Mouse (Mus musculus) lung, postnatal 25 days (tissue): ENCODE results near the gene Pcgf2.
"Not testable (repeated sequence)": the region's sequence is repeated elsewhere in the genome, so short reads cannot be mapped to it uniquely, and the experiment has no call there.

Experiments used
- DNase-seq: peaks from one replicate; pipeline ENCODE4 v3.0.0; 2022; ENCODE audit warnings: low spot score

Pcgf2 gene

DNA sequence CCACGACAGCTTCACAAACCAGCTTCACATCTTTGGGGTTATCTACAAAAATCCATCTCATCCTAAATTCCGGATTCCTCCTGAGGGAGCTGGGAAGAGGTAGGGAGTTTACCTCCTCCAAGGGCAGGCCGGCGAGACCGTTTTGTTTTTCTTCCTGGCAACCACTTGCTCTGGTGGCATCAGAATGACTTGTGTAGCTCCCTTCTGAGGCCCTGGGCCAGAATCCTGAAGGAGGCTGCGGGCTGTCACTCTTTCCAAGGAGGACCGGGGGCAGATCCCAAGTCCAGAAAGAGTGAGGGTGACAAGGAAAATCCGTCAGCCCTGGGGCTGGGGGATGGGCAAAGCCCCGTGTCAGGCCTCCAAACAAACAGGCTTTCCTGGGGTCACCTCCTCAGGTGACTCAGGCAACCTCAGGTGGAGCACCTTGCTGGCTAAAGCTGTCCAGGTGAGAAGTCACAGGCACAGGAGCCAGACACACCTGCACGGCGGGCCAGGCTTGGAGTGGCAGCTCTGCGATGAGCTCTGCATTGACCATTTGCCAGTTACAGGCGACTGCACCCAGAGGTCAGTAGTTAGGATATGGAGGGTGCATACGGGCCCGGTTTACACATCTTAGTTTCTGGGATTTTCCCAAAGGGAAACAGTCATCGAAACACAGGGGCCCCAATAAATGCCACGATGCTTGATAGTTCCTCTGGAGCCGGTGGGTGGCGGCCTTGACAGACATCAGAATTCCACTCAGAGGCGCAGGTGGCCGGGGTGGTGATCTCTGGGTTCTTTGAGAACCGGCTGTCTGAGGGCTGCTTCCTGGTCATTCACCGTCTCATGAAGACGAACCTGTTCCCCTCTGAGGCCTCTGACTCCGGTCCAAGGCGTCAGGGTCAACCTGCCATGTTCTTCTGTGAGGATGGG, 17.3 kb upstream of the Pcgf2 start:
- DNase-seq, result no peak

DNA sequence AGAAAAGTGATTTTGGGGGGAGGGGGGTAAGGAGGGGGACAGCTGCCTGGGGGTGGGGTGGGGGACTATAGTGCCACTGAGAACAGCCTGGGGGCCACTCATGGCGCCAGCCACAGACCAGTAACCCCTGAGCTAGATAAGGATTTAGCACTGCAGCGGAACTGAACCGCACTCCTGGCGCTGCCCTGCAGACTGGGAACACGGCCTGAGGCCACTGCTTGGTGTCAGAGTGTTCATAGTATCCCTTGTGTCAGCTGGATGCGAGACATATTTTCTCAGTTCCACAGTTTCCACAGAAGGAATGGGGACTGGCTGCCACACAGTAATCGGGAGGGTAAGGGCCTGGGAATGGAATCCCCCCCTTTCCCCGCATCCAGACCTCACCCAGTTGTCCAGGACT, 15.7 kb upstream of the Pcgf2 start:
- no peak for DNase-seq

DNA sequence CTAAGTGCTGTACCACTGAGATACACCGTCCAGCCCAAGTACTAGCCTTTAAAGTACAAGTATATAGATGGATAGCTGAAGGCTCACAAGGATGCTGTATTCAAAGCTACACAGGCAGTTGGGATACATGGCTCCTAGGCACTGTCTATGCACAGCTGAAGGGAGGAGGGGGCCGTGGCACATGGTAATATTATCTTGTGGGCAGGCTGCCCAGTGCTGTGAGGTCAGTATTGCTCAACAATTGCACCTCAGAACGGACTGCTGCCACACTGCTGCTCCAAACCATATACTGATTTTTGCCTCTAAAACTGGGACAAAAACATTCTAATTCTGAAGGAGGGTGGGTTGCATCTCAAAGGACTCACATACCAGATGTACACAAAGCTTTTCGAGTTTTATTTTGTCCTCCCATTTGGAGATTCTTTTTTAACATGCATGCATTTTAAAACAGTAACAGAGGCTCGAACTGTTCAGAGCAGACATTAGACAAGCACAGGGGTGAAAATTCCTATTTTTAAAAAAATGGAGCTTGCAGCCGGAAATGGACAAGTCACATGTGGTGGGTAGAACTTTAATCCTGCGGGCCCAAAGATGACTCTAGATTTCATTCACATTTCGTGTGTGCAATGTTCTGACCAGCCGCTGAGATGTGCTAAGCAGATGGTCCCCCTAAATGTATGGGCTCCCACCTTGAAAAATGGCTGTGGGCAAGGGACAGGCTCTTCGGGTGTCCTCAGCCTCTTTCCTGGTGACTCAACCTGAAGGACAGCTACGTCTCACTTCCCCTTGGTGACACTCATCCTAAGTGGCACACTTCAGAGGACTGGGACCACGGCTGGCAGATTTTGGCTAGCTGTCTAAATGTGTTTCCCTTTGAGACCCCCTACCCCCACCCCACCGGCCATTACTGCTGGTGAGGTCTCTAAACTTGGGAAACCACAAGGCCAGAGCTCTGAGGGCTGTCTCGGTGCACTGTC, 14.8 kb upstream of the Pcgf2 start:
- DNase-seq, result no peak

DNA sequence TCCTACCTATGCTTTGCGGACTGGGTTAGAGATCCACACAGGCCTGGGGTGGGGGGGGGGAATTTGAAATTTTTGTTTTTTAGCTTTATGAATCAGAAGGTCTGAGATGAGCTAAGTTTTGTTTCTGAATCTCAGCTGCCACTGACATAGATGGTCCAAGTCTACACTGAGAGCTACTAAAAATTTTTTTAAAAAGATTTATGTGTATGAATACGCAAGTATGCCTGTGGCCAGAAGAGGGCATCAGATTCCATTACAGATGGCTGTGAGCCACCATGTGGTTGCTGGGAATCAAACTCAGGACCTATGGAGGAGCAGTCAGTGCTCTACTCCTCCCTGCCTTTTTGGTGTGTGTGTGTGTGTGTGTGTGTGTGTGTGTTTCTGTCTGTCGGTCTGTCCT, 14.1 kb upstream of the Pcgf2 start:
- no peak for DNase-seq

DNA sequence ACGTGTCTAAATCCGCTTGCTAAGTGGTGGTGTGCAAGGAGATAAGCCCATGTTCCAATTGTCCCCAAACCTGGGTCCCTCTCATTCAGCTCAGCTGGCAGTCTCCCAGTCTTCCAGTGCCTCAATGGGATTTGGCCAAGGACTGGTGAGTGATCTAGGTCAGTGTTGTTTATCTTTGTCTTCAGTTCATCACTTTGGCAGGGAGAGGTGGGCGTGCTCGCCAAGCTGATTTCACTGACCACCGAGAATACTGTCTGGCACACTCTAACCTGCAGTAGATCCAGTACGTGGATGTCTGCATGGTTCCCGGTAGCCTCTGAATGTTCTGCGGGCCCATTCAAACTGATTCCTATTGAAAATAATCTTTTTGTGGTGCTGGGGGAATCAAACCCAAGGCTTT, 13.6 kb upstream of the Pcgf2 start:
- DNase-seq, result no peak

DNA sequence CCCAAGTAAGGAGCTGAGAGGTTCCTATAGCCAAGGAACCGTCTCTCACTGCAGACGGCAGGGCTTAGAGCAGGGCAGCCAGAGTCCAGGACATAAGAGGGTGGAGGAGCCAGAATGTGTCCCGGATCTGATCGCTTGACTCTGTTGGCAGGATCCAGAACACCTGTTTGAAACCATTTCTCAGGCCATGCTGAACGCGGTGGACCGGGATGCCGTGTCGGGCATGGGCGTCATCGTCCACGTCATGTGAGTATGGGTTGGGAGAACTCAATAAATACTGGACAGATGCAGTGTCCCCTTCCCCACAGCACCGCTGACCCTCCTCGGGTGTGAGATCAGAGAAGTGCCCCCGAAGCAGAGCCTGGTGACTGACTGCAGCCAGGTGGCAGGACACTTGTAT, 12.0 kb upstream of the Pcgf2 start:
- DNase-seq, result no peak

DNA sequence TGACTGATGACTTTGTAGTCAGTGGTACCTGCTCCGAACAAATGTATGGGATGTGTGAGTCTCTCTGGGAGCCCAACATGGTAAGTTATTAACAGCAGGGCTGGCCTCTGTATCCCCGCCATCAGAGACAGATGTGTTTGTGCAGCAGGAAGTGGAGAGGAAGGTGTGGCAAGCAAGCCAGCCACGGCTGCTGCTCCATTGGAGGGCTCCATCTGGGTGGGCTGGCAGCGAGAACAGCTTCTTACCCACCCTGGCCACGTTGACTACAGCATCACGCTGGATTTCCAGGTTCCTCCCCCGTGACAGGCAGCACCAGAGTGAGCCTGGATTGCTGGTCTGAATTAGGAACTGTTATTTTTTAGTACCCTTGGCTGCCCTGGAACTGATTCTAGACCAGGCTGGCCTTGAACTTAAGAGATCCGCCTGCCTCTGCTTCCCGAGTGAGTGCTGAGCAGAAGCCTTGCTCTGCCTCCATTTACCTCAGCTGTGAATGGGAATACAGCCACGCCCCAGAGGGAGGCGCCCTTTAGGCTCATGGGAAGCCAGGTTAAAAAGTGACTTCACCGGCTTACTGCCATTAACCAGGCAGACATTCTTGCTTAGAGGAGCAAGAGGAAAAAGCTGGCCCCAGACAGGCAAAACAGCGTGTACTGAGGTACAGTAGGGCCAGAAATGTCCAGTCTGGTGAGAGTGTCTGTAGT, 11.1 kb upstream of the Pcgf2 start:
- no peak for DNase-seq

DNA sequence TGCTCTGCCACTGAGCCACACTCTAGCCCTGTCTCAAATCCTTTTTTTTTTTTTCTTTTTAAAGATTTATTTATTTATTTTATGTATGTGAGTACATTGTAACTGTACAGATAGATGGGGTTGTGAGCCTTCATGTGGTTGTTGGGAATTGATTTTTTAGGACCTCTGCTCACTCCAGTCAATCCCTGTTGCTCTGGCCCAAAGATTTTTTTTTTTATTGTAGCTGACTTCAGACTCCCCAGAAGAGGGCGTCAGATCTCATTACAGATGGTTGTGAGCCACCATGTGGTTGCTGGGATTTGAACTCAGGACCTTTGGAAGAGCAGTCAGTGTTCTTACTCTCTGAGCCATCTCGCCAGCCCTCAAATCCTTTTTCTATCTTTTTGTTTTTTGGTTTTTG, 9.8 kb upstream of the Pcgf2 start:
- not testable (repeated sequence) for DNase-seq

DNA sequence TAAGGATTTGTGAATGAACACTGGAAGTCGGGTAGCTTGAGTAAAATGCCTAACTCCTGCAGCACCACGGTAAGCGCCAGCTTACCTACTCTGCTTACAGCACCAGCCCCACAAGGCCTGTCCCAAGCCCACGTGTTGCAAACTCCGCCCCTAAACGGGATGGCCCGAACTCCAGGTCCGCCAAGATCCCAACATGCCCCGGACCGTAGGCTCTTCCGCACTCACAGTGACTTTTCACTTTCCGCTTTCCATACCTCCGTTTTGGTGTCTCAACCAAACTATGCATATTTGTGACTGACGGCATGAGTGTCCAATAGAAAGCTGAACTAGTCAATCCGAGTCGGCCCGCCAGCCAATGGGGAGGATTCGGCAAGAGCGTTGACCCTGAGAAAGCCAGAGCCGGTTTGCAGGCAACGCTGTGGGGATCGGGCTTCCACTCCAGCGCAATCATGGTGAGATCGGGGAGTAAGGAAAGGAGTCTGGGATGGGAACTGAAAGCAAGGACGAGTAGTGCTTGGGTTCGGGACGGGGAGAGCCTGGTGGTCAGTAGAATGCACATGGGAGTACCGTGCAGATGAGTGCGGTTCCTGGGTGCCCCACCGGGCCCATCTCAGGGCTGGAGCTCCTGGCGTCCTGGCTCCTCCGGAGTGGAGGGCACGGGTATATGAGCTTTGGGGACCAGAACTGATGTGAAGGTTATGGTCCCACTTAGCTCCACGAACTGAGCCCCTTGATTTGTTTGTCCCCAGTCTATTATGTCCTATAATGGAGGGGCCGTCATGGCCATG, 2.9 kb upstream of the Pcgf2 start, which contains the start of gene Psmb3:
TSS of gene Psmb3 (plus strand) at position 361 of the 788 bp plus-strand sequence.
- DNase-seq, result peak; percentile 100

DNA sequence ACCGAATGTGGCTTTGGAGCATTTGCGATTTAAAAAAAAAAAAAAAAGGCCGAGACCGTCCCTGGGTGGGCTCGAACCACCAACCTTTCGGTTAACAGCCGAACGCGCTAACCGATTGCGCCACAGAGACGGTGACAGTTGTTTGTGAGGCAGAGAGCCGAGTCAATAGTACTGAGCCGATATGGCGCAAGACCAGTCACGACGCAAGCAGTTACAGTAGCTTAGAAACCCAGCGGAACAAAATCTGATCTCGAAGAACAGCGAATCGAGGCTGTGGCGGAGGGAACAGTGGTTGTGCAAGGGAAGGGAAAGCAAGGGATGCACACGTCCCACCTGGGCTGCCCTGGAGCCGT, 2.1 kb upstream of the Pcgf2 start:
- peak; percentile 92 for DNase-seq

DNA sequence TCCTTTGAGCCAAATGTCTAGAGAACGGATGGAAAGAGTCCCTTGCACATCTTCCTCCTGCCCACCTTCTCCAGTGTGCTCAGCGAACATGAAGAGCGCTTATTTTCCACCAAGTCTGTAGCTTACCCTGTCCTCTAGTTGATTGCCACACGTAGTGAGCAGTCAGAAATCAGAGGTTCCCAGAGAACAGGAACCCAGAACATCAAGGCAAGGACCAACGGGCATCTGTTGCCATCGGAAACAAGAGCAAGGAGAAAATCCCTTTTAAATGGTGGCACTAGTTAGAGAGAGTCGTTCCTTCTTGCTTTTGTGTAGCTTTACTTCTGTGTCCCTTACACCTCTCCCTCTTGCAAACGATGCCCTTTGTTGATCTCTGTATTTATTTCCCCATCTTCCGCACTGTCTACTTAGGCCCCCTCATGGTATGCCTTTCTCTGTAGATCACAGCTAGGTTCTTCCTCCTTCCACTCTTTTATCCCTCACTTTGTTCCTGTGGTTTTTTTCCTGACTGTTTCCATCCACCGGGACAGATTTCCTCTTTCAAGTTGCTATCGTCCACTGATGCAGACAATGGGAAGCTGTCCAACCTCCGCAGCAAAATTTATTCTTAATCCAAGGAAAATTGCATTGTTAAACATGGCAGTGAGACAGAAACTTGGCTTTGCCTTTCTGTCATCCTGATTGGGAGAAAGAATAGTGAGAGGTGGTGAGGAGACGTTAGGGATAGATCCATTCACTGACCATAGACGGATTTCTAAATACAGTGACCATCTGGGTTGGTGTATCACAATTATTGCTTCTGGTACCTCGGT, 1.5 kb upstream of the Pcgf2 start:
- no peak for DNase-seq

DNA sequence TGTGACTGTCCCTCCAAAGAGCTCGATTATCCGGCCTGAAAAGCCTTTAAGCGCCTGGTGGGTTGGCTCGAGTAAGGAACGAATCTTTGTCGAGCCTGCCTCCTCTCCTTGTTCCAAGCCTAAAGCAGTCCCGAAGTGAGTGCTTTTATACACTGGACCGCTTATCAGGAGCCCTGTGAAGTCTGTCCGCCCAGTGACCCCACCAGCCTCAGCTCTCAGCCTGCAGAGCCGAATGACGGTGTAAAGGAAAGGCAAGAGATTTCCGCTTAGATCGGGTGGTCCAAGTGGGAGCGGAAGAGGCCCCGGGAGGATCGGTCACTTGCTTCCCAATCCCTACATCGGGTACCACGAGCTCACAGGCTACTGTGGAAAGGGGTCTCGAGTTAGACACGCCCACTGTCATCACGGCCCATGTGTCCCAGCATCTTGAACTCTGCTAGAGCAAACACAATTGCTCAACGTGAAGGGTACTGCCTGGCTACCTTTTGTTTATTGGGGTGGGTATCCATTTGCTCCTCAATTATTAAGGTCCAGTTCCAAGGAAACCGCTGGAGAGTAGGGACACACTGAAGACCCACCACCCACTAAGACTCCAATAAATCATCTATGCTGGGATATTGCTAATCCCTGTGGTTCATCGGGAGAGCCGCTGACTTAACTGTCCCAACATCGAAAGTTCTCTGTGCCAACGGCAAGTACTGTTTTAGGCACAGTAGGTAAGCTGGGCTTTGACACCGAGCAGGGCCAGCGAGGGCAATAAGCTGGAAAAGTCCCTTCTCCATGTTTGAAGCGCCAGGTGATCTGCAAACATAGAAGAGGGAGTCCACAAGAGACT, 666 bp upstream of the Pcgf2 start:
- no peak for DNase-seq

DNA sequence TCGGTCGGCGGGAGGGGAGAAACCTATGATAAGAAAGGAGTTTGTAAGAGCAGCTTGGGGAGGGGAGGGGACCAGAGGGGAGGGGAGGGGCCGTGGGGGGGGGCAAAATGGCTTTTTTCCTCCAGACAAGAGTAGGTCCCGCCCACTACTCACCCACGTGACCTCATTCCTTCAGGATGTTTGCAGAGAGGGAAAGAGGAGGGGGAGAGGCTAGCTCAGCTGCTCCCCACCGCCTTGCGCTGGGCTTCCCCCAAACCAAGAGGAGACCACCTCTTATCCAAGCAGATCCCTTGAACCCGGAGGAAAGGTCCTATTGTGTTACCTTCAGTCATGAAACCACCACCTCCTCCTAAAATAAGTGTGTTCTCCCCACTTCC, 683 bp downstream of the Pcgf2 start:
- DNase-seq, result peak; percentile 93

DNA sequence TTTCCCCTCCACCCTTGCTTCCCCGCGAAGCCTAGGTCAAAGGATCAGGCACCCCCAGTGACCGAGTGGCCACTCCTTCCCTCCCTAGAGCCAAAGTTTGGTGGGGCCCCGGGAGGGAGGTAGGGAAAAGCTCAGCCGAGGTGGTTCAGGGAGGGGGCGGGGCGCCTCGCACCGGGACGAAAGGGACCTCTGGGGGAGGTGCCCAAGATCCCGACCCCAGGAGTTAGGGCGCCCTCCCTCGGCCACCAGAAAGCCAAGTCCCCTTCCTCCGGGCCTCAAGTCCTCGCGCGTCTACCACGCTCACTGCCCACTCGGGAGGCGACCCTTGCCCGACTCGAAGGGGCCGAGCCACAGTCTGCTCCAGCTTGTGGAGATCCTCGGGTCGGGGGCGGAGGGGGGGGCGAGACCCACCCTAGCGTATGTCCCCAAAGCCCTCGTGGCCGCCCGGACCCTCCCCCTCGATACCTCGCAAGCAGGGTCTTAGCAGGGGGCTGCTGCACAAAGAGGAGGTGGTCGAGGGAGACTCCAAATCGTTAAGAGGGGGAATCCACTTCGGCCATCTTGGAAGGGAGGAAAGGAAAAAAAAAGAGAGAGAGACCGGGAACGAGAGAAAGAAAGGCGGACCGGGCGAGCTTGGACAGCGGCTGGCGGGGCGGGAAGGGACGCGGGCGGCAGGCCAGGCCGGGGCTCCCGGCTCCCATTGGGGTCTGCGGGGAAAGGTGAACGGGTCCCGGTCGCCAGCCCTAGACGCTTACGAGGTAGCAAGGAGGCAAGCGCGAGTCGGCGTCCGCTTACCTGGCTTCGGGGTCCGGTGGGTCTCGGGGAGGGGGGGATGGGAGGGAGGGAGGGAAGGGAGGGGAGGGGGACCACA, 1.3 kb downstream of the Pcgf2 start:
- peak; percentile 70 for DNase-seq

DNA sequence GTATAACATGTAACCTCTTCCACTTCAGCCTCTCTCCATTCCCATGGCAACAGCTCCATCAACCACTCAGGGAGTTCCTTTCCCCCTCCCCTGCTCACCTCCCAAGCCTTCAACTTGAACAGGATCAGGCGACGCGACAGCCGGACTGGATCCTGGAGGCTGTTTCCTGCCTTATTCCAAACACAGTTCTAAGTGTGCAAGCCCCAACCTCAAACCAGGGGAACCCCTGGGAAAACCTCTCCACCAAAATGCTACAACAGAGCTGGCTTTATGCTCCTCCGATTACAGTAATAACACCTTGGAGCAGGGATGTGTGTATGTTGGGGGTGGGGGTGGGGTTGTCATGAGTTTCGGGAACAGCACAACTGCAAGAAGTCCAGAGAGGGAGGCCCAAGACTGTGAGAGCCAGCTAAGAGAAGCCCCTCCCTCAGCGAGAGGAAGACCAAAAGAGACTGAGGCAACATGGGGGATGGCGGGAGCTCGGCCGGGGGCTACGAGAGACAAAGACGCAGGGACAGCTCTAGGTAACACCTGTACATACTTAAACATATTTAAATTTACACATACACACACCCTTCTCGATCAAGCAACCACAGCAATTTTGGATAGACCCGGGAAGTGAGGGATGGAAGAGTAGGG, 2.3 kb downstream of the Pcgf2 start:
- no peak for DNase-seq

DNA sequence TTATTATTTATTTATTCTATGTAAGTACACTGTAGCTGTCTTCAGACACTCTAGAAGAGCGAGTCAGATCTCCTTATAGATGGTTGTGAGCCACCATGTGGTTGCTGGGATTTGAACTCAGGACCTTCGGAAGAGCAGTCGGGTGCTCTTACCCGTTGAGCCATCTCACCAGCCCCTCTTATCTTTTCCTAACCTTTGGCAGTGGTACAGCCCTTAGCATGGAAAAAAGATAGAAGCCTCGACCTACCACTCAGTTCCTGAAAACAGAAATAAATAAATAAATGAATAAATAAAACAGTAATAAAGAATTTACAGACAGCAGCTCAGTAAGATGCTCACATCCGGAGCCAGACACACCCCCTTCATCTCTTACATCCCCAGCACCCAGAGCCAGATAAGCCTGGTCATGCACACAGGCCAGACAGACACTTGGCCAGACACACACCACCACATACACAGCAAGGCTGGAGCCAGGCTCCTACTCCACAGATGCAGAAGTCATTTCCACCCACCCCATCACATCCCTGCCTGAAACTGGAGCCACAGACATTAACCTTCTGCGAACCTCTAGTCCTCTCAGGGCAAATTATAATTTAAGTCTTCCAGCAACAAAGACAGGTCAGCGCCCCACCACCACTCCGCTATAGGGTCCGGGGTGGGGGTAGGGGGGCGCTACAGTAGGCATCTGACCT, 3.0 kb downstream of the Pcgf2 start:
- no peak for DNase-seq

DNA sequence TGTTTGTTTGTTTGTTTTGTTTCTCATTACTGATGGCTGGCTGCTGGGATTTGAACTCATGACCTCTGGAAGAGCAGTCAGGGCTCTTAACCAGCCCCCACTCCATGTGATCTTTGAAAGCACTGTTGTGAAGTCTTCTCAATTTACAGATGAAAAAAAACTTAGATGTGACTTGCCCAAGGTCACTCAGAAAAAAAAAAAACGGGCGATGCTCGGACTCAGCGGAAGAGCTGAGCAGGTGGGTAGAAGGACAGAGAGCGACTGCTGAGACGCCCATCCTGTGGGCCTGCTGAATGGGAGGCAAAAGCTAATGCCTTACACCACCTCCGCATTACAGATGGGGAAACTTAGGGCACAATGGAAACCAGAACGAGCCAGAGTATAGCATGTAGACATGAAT, 3.6 kb downstream of the Pcgf2 start:
- no peak for DNase-seq
